Mouse (Mus musculus): ENCODE data around the gene Lipf. TPM values are rescaled to one million over a fixed set of nuclear protein-coding genes. Genes with fewer than 3 reads are reported as not detected.

The Lipf gene
- not detected for total RNA-seq (2022)

DNA sequence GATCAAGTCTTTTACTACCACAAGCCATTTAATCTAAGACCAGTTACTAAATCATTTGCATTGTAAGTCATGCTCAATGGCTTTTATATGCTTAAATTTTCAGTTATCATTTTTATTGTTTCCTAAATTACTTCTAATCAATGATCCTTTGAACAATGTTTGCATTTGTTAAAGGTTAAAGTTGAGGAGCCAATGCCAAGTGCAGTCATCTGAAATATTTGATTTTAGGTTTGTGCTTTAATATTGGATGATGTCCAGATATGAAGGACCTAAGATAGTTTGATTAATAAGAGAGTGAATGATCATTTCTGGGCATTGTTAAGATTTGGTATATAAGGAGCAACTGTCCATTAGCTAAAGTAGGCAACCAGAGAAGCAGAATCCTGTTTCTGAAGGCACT is at the start of gene Lipf:
Gene Lipf (plus strand): TSS at position 301 of the 400 bp plus-strand sequence.
- DNase-seq (ENCODE audit: low spot score) = no peak

DNA sequence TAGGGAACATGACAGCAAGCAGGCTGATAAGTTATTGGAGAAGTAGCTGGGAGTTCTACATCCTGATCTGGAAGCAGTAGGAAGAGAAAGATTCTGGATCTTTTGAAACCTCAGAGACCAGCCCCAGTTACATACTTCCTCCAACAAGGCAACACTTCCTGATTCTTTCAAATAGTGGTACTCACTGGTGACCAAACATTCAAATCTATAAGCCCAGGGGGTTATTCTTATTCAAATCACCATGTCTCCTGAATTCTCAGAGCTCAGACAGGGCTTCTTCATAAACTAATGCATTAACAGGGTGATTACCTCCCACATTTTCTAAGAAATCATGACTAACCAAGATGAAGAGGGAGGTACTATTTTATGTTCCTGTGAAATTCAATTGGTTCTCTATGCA is 36.9 kb upstream of the Lipf start:
- DNase-seq (ENCODE audit: low spot score) = no peak

DNA sequence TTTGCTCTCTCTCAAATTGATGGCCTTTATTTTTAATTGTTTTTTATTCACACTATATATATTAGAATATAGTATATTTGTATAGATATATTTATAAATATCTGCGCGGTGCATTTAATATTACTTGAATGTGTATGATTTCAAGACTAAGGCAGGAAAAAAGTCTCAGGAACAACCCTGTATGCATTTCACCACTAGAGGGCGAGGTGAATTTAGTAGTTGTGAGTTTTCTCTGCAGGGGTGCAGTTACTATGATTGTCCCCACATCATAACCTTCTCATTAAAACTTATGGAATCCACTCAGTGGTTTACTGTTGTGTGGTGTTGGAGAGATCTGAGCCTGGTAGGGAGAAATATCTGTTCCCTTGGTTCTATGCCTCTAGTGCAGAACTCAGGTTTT is 18.0 kb downstream of the Lipf start:
- DNase-seq (ENCODE audit: low spot score) = no peak

DNA sequence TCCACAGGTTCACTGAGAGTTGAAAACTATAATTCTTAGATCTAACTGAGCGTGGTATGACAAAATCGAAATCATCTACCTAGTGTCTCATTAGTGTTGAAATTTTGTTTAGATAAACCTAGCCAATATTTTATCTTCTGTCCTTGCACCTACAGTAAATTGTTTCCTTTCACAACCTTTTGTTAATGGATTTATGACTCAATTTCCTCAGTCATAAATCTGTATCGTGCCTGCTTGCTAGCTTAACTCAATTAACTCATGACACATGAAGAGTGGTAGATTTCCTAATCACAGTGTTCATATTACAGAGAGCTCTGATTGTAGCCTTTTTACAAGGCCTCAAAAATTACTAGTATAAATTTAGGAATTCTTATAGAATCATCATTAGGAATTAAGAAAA is 22.1 kb downstream of the Lipf start:
- no peak for DNase-seq (ENCODE audit: low spot score)

- no peak for DNase-seq (ENCODE audit: low spot score)
Observed at GRCm38 (mm10) chr19:34008002-34008401, 47.0 kb downstream of the Lipf start, which contains the start of gene Lipk. Gene Lipk (plus strand): TSS chr19:34008290.

DNA sequence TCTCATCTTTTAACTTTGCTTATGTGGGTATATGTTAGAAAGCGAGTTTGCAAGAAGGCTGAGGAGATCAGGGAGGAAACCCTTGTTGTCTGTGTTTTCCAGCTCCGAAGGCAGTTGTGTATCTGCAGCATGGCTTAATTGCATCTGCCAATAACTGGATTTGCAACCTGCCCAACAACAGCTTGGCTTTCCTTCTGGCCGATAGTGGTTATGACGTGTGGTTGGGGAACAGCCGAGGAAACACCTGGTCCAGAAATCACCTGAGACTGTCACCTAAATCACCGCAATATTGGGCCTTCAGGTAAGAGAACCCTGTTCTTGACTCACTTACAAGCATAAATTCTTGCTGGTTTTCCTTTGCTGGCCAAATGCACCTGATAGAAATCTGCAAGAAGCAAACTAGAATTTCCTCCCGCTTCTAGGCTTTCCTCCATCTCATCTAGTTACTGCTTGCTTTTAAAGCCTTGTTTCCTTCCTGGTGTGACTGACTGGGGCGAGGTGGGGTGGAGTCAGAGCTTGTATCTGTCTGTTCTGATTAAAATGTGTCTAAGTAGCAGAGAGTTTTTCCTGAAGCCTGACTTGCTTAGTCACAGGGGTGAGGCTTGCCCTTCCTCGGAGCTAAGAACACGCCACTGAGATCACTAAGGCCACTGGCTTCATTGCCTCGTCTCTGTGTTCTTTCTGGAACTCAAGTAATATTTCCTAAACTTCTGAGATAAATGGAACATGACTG is 60.6 kb downstream of the Lipf start:
- DNase-seq (ENCODE audit: low spot score) = no peak

GRCm38 (mm10) chr19:34022759-34023158 is 61.8 kb downstream of the Lipf start:
- DNase-seq (ENCODE audit: low spot score) = no peak

Other genes with a start within 250 kb of the Lipf start
- gene Lipo2, start 209.8 kb upstream of the Lipf start, total RNA-seq (2022) = under 1 TPM; 0.12 to 0.27 (median 0.19) TPM
- 1 to 10 TPM; 7.6 to 8.5 (median 7.9) TPM for gene Lipo3, start 199.2 kb upstream of the Lipf start, total RNA-seq (2022)
- not detected for gene Lipo1, start 173.7 kb upstream of the Lipf start, total RNA-seq (2022)
- not detected for gene Lipk, start 47.1 kb downstream of the Lipf start, total RNA-seq (2022)
- gene Lipn, start 106.2 kb downstream of the Lipf start, total RNA-seq (2022) = not detected
- not detected for gene Lipm, start 139.7 kb downstream of the Lipf start, total RNA-seq (2022)
- not detected for gene Ankrd22, start 204.9 kb downstream of the Lipf start, total RNA-seq (2022)
- 1 to 10 TPM; 2.2 to 4.1 (median 3.0) TPM for gene Stambpl1, start 231.0 kb downstream of the Lipf start, total RNA-seq (2022)

All from heart, adult 8-10 months (tissue).